Mouse (Mus musculus) lung, embryonic 15.5 days (tissue): ENCODE measurements around the gene Armcx3. TPM values are rescaled to one million over a fixed set of nuclear protein-coding genes. Genes with fewer than 3 reads are reported as not detected.
"Not testable (repeated sequence)": the region's sequence is repeated elsewhere in the genome, so short reads cannot be mapped to it uniquely, and the experiment has no call there.

Experiments
- ATAC-seq: fragments of 200-750 bp; cut with Nextera tagmentation; 2 replicates; pipeline ENCODE4 v1.8.0; 2017; ENCODE audit warnings: moderate number of reproducible peaks, borderline replicate concordance; ENCODE audit not compliant: low FRiP score, low TSS enrichment; ENCODE audit errors: extremely low read depth
- H3K27ac ChIP-seq: fragments of 300-500 bp; sonication (generic); 2 replicates; pipeline ENCODE4 v1.5.1; 2015; ENCODE audit warnings: moderate library complexity, mild to moderate bottlenecking, inconsistent platforms
- H3K27me3 ChIP-seq: fragments of 300-500 bp; sonication (generic); 2 replicates; pipeline ENCODE4 v1.6.1; 2015; ENCODE audit warnings: inconsistent platforms
- H3K36me3 ChIP-seq: fragments of 300-500 bp; sonication (generic); 2 replicates; pipeline ENCODE4 v1.6.1; 2015; ENCODE audit warnings: inconsistent platforms
- H3K4me1 ChIP-seq: fragments of 300-500 bp; sonication (generic); 2 replicates; pipeline ENCODE4 v1.6.1; 2015; ENCODE audit warnings: inconsistent platforms
- H3K4me2 ChIP-seq: fragments of 300-500 bp; sonication (generic); 2 replicates; pipeline ENCODE4 v1.6.1; 2015; ENCODE audit warnings: inconsistent platforms, mild to moderate bottlenecking, moderate library complexity
- H3K4me3 ChIP-seq: fragments of 300-500 bp; sonication (generic); 2 replicates; pipeline ENCODE4 v1.5.1; 2015; ENCODE audit warnings: mild to moderate bottlenecking, inconsistent platforms
- H3K9ac ChIP-seq: fragments of 300-500 bp; sonication (generic); 2 replicates; pipeline ENCODE4 v1.6.1; 2015; ENCODE audit warnings: inconsistent platforms
- H3K9me3 ChIP-seq: fragments of 300-500 bp; sonication (generic); 2 replicates; pipeline ENCODE4 v1.6.1; 2016; ENCODE audit warnings: inconsistent platforms
- WGBS: fragments of 180-500 bp; shearing (Covaris S2); methylation state at CpG from one replicate; pipeline ENCODE4 v1.1.7; 2015; 5-methylcytosine and 5-hydroxymethylcytosine counted together
- microRNA-seq: library from miRNA; unstranded; fragments of <30 nt; microRNA quantifications from one replicate; pipeline ENCODE4, GENCODE M21; 2016
- polyA plus RNA-seq: library from polyadenylated mRNA; unstranded; fragments of >200 nt; fragmentation: Nextera tagmentation; extraction: Ambion mirVana; gene quantifications from 2 replicates; pipeline ENCODE4 v1.2.1, GENCODE M21; 2015

Armcx3 gene
- polyA plus RNA-seq, 1 experiment from 2014 or later: 74.6 TPM

DNA sequence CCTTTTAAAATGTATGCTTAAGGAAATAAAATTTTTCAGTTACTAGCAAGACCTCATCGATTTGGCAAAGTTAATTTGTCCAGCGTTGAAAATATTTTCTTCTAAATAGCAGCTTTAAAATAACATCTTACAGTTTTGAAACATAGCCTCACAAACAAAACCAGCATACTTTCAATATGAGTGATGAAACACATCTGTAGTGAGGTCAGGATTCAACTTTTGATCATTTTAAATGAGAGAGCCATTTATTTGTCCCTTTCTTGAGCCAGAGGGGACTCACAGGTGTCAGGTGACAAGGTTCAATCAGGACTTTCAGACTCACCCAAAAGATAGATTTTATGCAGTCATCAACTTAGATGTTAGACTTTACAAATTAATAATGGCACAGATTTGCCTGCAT lies 4.5 kb upstream of the Armcx3 start:
- 48% methylated on average over 2 of the region's 2 CpGs for WGBS
- H3K9ac ChIP-seq: no peak overlapping the region
- no peaks in the 10 kb centered on the region for H3K36me3 ChIP-seq
- no peak overlapping the region for H3K27ac ChIP-seq
- no peak overlapping the region for H3K4me3 ChIP-seq
- H3K9me3 ChIP-seq: no peaks in the 10 kb centered on the region
- H3K4me2 ChIP-seq: no peak overlapping the region
- no peaks in the 10 kb centered on the region for H3K27me3 ChIP-seq
- 0 out of 2 replicates have a peak, but pooled peaks cover 3% of the 10 kb centered on the region for H3K4me1 ChIP-seq
- no peak for ATAC-seq

DNA sequence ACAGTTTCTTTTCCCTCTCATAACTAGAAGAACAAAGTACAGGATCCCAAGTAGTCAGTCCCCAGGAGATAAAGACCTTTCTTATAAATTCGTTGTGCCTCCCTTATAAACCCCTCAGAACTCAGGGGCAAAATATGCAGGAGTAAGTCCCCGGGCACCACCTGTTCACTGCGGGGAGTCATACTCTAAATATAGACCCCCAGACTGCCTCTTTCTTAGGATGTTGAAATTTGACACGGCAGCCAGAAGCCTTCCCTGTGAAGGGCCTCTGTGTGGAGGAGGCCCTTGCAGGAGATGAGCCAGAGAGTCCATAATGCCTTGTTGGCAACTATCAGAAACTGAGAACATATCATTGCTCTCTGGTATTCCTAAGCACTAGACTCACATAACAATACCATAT lies 3.8 kb upstream of the Armcx3 start:
- Histone ChIP-seq H3K4me1 (0 out of 2 replicates have a peak, but pooled peaks cover 3% of the 10 kb centered on the region), H3K27ac (no peak overlapping the region), H3K9me3 (no peaks in the 10 kb centered on the region), H3K4me3 (no peak overlapping the region), H3K36me3 (no peaks in the 10 kb centered on the region), H3K9ac (no peak overlapping the region), H3K4me2 (no peak overlapping the region), H3K27me3 (no peaks in the 10 kb centered on the region)
- 26% methylated on average over 4 of the region's 4 CpGs for WGBS
- ATAC-seq: no peak

DNA sequence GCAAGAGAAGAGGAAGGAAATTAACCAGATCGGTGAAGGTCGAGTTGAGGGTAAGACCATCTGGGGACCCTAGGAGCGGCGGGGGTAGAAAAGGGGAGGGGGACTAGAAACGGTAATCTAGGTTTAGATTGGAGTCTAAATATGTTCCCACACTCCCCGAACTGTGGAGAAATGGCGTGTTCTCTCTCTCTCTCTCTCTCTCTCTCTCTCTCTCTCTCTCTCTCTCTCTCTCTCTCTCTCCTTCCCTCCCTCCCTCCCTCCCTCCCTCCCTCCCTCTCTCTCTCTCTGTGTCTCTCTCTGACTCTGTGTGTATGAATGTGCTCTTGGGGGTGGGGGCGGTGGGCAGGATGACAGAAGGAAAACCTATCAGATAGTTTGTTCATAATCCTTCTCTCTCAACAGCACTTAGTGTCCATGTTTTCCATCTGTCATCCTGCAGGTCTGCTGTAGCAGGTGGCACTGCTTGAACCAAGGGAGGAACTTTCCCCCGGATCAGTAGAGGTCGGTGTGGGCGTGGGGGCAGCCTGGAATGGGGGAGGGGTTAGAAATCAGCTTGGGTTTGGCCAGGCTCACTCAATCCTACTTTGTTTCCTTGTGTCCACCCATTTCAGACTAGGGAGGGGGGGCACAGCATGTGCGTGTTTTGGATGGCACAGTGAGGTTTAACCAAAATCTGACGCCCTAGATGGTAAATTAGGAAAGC lies 1.0 kb downstream of the Armcx3 start:
- H3K4me1 ChIP-seq: peaks cover 5% of the 10 kb centered on the region; the same call in 1 of the 2 replicates
- H3K9ac ChIP-seq: peak overlapping the region; percentile 59
- H3K27ac ChIP-seq: peak overlapping the region; percentile 76; the same call in 1 of the 2 replicates
- H3K4me2 ChIP-seq: peak overlapping the region; percentile 39
- H3K27me3 ChIP-seq: no peaks in the 10 kb centered on the region
- ATAC-seq: 0 out of 2 replicates have a peak, but pooled peaks have one; percentile 40
- peak overlapping the region; percentile 61 for H3K4me3 ChIP-seq
- no peaks in the 10 kb centered on the region for H3K36me3 ChIP-seq
- no peaks in the 10 kb centered on the region for H3K9me3 ChIP-seq
- 22% methylated on average over 10 of the region's 13 CpGs for WGBS

DNA sequence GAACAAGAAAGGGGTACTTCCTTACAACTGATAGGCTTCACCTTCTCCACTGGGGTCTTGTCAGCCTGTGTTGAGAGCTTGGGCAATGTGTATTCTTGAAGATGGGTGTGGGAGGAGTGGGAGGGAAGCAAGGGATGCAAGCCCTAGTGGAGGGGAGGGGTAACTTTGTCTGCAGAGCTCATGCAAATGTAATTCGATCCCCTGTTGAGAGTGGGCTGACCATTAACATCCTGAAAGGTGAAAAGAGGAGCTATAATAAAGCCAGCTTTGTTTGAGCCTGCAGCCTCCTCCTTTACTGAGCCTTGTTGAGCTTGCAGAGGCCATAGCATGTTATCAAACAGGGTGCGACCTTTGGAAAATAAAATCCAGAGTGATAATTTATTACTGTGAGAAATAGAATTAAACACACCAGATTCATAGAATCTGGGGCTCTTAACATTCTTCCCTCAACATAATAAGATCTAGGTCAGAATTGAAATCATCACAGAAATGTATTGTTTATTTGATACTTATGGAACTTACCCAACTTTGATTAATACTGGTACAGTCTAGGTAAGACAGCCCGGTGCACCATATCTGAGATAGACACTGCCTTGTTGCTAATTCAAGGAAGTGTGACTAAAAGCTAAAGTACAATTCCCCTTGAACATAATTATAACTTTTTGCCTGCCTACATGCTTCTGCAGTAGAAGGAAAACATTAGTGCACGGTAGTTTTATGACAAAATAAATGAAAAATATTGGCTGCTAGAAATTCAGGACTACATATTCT lies 7.2 kb downstream of the Armcx3 start:
- 45% methylated on average over 3 of the region's 4 CpGs for WGBS
- not testable (repeated sequence) for ATAC-seq

DNA sequence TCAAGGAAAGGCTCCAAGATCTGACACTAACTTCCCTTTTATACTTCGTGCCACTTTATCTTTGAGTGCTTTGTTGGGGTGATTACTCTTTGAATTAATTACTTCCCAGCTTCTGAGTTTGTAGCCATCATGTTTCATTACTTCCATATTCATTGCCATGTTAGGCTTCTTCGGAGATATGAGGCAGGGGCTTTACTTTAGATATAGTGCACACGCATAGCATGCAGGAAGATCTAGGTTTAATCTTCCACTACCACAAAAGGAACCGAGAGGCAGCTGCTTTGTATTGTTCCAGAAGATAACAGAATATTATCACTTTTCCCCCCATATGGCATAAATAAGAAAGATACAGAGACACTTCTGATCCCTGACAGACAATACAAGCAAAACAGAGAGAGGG lies 31.3 kb downstream of the Armcx3 start:
- Histone ChIP-seq H3K9me3 (no peaks in the 10 kb centered on the region), H3K9ac (no peak overlapping the region), H3K27ac (no peak overlapping the region), H3K36me3 (no peaks in the 10 kb centered on the region), H3K4me1 (no peaks in the 10 kb centered on the region), H3K4me2 (no peak overlapping the region), H3K27me3 (0 out of 2 replicates have a peak, but pooled peaks cover 4% of the 10 kb centered on the region), H3K4me3 (no peak overlapping the region)
- WGBS: 53% methylated on average over 4 of the region's 4 CpGs
- ATAC-seq: no peak

More for the DNA sequence above, 7.2 kb downstream of the Armcx3 start:
- H3K9me3 ChIP-seq, H3K4me1 ChIP-seq, H3K27me3 ChIP-seq, H3K4me3 ChIP-seq, H3K36me3 ChIP-seq, H3K9ac ChIP-seq, H3K27ac ChIP-seq, H3K4me2 ChIP-seq: not testable (repeated sequence)

DNA sequence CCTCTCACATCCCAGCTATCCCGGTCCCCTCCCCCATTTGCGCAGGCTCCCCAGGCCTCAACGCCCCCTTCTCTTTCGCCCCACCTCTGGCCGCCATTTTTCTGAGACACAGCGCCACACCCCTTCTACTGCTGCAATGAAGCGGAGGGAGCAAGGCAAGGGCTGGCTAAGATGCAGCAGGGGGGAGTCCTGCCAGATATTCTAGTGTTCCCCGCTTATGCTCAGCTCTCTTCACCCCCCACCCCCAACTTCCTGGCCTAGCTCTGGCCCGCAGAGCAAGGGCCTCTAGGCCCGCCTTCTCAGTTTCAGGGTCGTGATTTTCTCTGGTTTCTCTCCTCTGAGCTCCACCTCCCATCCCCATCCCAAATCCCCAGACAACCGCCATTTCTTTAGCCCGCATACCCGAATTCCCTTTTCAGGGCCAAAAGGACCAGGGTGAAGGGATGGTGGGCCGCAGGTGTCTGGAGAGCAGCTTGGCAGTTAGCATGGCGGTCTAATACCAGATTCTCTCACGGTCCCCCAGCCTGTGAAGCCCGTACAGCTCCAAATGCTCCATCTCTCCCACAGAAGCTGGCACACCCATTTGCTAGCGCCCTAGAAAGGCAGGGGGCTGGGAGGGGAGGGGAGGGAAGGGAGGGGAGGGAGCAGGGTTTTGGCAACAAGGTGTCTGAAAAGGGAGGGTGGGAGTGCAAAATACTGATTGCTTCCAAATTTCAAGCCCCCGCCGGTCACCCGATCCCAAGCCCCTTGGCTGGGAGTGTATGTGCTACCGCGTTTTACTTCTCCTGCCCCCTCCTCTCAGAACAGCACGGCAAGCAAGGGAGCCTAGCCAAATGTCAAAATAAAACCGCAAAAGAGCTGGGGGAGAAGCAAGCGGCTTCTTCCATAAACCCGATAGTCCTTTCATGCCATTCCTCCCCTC lies 51.7 kb downstream of the Armcx3 start:
- H3K27ac ChIP-seq: peak overlapping the region; percentile 76
- H3K4me1 ChIP-seq: no peaks in the 10 kb centered on the region
- H3K27me3 ChIP-seq: no peaks in the 10 kb centered on the region; the same call in 1 of the 2 replicates
- peak overlapping the region; percentile 55 for H3K4me2 ChIP-seq
- ATAC-seq: peak; percentile 70
- 15% methylated on average over 28 of the region's 28 CpGs for WGBS
- H3K4me3 ChIP-seq: peak overlapping the region; percentile 57
- H3K9ac ChIP-seq: peak overlapping the region; percentile 57
- H3K36me3 ChIP-seq: 0 out of 2 replicates have a peak, but pooled peaks cover 5% of the 10 kb centered on the region
- H3K9me3 ChIP-seq: no peaks in the 10 kb centered on the region

DNA sequence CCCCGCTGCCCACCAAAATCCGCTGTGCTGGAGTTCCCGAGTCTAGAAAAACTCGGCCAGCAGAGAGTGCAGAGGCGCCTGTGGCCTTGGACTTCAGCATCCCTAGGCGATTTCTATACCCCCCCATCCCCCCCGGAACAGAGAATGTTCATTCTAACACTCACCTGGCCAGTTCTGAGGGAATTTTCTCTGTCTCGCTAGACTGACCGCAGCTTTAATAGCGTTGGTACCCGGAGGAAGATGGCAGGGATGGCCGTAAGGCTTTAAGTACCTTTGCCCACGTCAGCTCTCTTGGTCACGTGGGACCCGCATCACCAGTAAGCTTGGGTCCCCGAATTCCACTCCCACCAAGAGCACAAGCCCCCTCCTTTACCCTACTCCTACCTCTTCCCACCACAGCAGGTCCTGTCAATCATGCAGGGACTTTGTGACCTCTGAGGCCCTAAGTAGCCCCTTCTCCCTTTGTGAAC lies 52.4 kb downstream of the Armcx3 start, which contains the start of gene Armcx2:
Gene Armcx2 (minus strand): TSS at position 467 of the 470 bp plus-strand sequence.
- Histone ChIP-seq H3K4me1 (no peaks in the 10 kb centered on the region), H3K27me3 (no peaks in the 10 kb centered on the region; the same call in 1 of the 2 replicates), H3K9me3 (no peaks in the 10 kb centered on the region), H3K36me3 (0 out of 2 replicates have a peak, but pooled peaks cover 5% of the 10 kb centered on the region), H3K9ac (peak within 1 kb of the TSS; percentile 57), H3K4me2 (peak within 1 kb of the TSS; percentile 55), H3K4me3 (peak within 1 kb of the TSS; percentile 57), H3K27ac (peak within 1 kb of the TSS; percentile 76)
- 9% methylated on average over 16 of the region's 16 CpGs for WGBS
- ATAC-seq: peak; percentile 88

Small RNAs within 50 kb of the gene (microRNA-seq; reads per million reads assigned to microRNA genes)
- gene Mir7093: not detected

Other genes starting within 250 kb of the Armcx3 start
- gene Timm8a1, start 214.7 kb upstream of the Armcx3 start, polyA plus RNA-seq: 75.1 and 75.2 TPM in 2 replicates
- gene Btk, start 173.0 kb upstream of the Armcx3 start, polyA plus RNA-seq: 2.2 and 2.3 TPM in 2 replicates
- gene Rpl36a, start 170.9 kb upstream of the Armcx3 start, polyA plus RNA-seq: 375 and 413 TPM in 2 replicates
- gene Gla, start 155.5 kb upstream of the Armcx3 start, polyA plus RNA-seq: 5.2 and 7.0 TPM in 2 replicates
- 161 and 168 TPM in 2 replicates for gene Hnrnph2, start 155.4 kb upstream of the Armcx3 start, polyA plus RNA-seq
- gene Armcx4, start 70.1 kb upstream of the Armcx3 start, polyA plus RNA-seq: 5.8 and 6.1 TPM in 2 replicates
- 49.0 and 52.6 TPM in 2 replicates for gene Armcx1, start 38.6 kb upstream of the Armcx3 start, polyA plus RNA-seq
- gene Armcx6, start 5.2 kb upstream of the Armcx3 start, polyA plus RNA-seq: 20.9 TPM in 2 replicates
- 67.6 and 71.3 TPM in 2 replicates for gene Armcx2, start 52.6 kb downstream of the Armcx3 start, polyA plus RNA-seq
- gene Nxf2, start 208.2 kb downstream of the Armcx3 start, polyA plus RNA-seq: 0.47 and 0.93 TPM in 2 replicates